Mouse (Mus musculus): ENCODE measurements around the gene Tmem51.
A peak's percentile ranks its signal among the peaks of the same experiment; 100 is the strongest.
"Not testable (repeated sequence)": the region's sequence is repeated elsewhere in the genome, so short reads cannot be mapped to it uniquely, and the experiment has no call there.

Gene Tmem51

DNA sequence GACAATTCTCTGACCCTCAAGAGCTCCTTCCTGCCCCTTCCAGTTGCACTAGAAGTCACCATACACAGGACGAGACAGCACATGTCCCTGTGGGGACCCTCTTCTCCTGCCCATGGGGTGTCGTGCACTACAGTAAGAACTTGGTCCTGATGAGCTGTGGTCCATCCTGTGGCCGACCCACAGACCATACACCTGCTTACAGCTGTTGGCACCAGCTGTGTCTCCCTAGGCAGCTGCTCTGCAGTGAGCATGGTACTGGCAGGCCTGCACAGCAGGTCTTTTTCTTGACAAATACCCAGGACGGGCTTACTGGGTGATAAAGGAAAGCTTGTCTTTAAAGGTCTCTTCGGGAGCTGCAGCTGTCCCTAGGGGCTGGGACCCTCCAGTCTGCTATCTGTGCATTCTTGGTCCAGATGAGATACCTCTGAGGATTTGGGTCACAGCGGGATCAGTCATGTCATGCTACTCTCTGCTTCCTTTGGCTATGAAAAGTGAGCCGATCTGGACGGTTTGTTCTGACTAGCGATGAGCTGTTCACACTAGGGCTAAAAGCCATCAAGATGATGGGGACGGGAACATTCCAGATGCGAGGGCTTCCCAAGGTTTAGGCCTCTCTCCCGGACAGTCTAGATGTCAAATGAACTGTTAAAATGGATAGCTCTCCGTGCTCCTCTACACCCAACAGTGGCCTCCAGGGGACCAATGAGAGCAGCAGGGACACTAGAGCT lies 24.8 kb downstream of the Tmem51 start:
- DNase-seq = no peak

DNA sequence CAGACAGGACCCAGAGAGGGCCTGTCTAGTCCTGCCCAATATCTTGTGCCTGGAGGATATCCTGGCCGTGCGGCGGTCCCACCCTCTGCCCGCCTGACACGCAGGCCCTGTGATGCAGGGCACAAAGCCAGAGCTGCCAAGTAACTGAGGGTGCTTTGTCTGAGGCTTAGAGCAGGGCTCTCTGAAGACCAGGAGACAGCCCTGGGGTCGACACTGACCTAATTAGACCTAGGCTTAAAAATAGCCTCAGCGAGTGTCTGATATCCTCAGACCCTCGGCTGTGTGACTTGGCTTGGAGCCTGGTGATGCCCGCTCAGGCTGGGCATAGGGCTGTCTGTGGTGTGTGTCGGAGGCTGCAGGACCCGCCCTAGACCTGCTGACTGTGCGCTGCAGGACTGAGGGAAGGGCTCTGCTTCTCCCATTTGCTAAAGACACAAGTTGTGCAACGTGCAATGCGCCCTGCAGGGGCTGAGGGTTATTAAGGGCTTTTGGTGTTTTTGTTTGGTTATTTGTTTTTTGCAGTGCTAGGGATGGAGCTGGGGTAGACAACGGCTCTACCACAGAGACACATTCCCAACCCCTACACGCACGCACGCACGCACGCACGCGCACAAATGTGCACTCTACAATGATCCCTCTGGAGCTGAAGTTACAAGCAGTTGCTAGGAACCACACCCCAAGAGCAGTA lies 26.4 kb downstream of the Tmem51 start:
- DNase-seq = no peak

DNA sequence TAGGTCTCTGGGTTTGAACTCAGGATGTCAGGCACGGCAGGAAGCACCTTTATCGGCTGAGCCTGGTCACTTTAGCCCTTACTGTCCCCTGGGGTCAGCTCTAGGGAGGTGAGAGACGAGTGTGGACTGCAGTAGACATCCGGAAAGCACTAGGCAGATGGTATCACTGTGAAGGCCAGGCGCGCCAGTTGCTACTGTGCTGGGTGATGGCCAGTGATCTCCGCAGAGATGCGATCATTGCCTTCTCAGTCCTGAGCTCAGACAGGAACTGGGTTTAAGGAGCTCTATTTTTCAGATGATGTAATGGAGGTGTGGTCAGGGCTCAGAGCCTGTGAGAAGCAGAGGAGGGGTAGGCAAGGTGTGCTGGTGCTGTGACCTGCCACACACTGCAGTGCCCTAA lies 28.5 kb downstream of the Tmem51 start:
- DNase-seq = no peak

DNA sequence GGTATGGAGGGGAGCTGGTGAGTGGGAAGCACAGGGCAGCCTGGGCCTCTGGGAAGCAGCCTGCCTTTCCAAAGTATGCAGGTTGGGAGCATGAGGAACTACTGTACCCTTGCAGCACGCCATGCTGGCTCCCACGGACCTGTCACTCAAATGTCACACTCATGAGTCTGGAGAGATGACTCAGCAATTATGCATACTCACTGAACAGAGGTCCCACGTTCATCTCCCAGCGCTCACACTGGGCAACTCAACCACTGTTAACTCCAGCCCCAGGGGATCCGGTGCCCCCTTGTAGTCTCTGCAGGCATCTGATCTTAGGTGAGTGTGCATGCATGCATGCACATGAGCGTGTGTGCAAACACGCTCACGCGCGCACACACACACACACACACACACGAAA lies 29.5 kb downstream of the Tmem51 start:
- no peak for DNase-seq

GRCm38 (mm10) chr4:142053661-142054448 lies 30.2 kb downstream of the Tmem51 start:
- DNase-seq = no peak

GRCm38 (mm10) chr4:142053261-142053660 lies 30.8 kb downstream of the Tmem51 start:
- no peak for DNase-seq

- DNase-seq = no peak
Measured at GRCm38 (mm10) chr4:142052391-142053132, 31.5 kb downstream of the Tmem51 start.

GRCm38 (mm10) chr4:142051883-142052282 lies 32.2 kb downstream of the Tmem51 start:
- DNase-seq = not testable (repeated sequence)

GRCm38 (mm10) chr4:142049963-142050362 lies 34.1 kb downstream of the Tmem51 start:
- no peak for DNase-seq

- no peak for DNase-seq
Measured at GRCm38 (mm10) chr4:142048391-142048790, 35.7 kb downstream of the Tmem51 start.

DNA sequence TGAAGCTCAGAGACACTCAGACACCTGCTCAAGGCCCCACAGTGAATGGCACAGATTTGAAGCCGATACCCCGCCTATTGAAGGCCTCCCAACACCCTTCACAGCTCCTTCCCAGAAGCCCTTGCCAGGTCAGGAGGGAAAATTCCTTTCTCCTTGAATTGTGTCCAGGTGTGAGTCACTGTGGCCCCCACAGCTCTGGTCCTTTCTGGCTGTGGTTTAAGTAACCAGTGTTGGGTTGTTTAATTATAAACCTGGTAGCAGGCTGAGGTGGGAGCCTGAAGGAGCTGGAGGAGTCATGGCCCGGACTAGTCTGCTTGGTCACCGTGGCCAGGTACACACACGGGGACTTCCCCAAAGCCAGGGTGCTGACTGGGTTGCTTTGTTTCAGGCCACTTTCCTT lies 37.1 kb downstream of the Tmem51 start:
- DNase-seq = no peak

GRCm38 (mm10) chr4:142046496-142046895 lies 37.6 kb downstream of the Tmem51 start:
- no peak for DNase-seq

DNA sequence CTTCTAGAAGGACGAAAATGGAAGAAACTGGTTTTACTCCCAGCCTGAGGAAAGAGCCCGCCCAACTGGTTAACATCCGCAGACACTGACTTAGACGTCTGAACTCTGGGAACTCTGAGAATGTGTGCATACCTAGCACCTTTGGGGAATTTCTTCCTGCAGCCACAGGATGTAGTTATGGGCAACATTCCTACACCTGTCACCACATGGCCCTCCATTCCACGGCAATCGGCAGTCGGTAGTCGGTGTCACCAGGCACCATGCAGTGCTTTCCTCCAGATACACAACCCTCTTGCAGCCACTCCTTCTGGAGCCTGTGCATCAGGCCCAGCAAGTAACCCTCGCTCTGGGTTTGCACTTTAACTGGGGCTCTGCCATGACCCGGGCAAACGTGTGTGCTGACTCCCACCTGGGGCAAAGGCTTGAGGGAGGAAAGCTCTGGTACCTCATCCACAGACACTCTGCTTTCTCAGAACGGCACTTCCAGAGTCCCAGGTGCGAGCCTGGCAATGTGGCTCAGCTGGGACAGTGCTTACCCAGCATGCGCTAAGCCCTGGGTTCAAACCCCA lies 38.4 kb downstream of the Tmem51 start:
- DNase-seq = no peak

DNA sequence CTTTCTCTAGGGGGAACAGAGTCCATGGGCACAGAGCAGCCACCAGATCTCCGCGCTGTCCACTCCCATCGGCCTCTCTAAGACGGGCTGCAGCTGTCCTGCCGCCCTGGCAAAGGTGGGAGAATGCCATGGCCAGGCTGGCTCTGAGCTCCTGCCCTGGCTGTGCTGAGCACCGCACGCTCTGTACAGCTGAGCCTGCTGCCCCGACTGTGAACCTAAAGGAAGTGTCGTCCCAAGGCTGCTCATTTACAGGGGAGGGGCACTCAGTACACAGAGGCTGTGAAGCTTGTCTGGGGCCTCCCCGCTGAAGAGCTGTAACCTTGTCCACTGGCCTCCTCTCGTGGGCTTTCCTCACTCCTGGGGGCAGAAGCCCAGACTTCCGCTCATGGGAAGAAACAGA lies 39.7 kb downstream of the Tmem51 start:
- no peak for DNase-seq

- DNase-seq = no peak
Measured at GRCm38 (mm10) chr4:142039662-142040353, 44.3 kb downstream of the Tmem51 start.

GRCm38 (mm10) chr4:142037897-142038296 lies 46.2 kb downstream of the Tmem51 start:
- no peak for DNase-seq

GRCm38 (mm10) chr4:142028533-142028932 lies 55.6 kb downstream of the Tmem51 start:
- DNase-seq = no peak

GRCm38 (mm10) chr4:142026965-142027364 lies 57.1 kb downstream of the Tmem51 start:
- no peak for DNase-seq

GRCm38 (mm10) chr4:142024536-142024935 lies 59.6 kb downstream of the Tmem51 start:
- no peak for DNase-seq

GRCm38 (mm10) chr4:142023166-142023565 lies 60.9 kb downstream of the Tmem51 start:
- DNase-seq = no peak

DNA sequence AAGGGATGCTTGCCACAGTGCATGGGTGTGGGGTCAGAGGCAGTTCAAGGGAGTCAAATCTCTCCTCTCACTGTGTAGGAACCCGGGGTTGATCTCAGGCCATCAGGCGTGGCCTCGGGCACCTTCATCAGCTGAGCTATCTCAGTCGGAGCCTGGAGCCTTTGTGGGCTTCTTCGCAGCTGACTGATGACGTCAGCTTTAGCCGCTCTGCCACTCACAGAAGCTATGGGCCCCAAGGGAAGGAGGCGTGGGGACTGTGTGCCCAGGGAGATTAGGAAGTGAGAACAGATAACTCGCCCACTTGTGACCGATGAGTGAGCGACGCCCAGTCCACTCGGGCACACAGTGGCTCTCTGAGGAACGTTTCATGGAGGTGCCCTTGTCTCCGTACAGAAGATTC lies 66.4 kb downstream of the Tmem51 start:
- DNase-seq = peak; percentile 34 to 38

All from lung, postnatal 4 days (tissue).